Mouse (Mus musculus) hindbrain, embryonic 12.5 days (tissue): ENCODE measurements around the gene Syngr3. TPM values are rescaled to one million over a fixed set of nuclear protein-coding genes. Genes with fewer than 3 reads are reported as not detected.

Source experiments
- ATAC-seq: fragments of 200-750 bp; cut with Nextera tagmentation; 2 replicates; pipeline ENCODE4 v1.8.0; 2017; ENCODE audit warnings: moderate TSS enrichment; ENCODE audit not compliant: low FRiP score
- H3K27ac ChIP-seq: fragments of 300-500 bp; sonication (generic); 2 replicates; pipeline ENCODE4 v1.5.1; 2016; ENCODE audit warnings: mild to moderate bottlenecking
- H3K27me3 ChIP-seq: fragments of 300-500 bp; sonication (generic); 2 replicates; pipeline ENCODE4 v1.6.1; 2016; ENCODE audit warnings: mild to moderate bottlenecking
- H3K36me3 ChIP-seq: fragments of 300-500 bp; sonication (generic); 2 replicates; pipeline ENCODE4 v1.6.1; 2016; ENCODE audit warnings: mild to moderate bottlenecking
- H3K4me1 ChIP-seq: fragments of 300-500 bp; sonication (generic); 2 replicates; pipeline ENCODE4 v1.6.1; 2016
- H3K4me2 ChIP-seq: fragments of 300-500 bp; sonication (generic); replicated peaks from 2 replicates; pipeline ENCODE4 v1.6.1; 2016; ENCODE audit warnings: mild to moderate bottlenecking
- H3K4me3 ChIP-seq: fragments of 300-500 bp; sonication (generic); 2 replicates; pipeline ENCODE4 v1.5.1; 2016; ENCODE audit warnings: mild to moderate bottlenecking
- H3K9ac ChIP-seq: fragments of 300-500 bp; sonication (generic); 2 replicates; pipeline ENCODE4 v1.6.1; 2016; ENCODE audit warnings: mild to moderate bottlenecking, moderate library complexity
- H3K9me3 ChIP-seq: fragments of 300-500 bp; sonication (generic); replicated peaks from 2 replicates; pipeline ENCODE4 v1.6.1; 2016; ENCODE audit warnings: mild to moderate bottlenecking
- WGBS: fragments of 180-500 bp; shearing (Covaris S2); methylation state at CpG from one replicate; pipeline ENCODE4 v1.1.7; 2016; 5-methylcytosine and 5-hydroxymethylcytosine counted together
- polyA plus RNA-seq: library from polyadenylated mRNA; unstranded; fragments of >200 nt; fragmentation: Nextera tagmentation; extraction: Ambion mirVana; gene quantifications from 2 replicates; pipeline ENCODE4 v1.2.1, GENCODE M21; 2016

Syngr3 gene
- polyA plus RNA-seq, 1 experiment from 2014 or later: 32.1 TPM

DNA sequence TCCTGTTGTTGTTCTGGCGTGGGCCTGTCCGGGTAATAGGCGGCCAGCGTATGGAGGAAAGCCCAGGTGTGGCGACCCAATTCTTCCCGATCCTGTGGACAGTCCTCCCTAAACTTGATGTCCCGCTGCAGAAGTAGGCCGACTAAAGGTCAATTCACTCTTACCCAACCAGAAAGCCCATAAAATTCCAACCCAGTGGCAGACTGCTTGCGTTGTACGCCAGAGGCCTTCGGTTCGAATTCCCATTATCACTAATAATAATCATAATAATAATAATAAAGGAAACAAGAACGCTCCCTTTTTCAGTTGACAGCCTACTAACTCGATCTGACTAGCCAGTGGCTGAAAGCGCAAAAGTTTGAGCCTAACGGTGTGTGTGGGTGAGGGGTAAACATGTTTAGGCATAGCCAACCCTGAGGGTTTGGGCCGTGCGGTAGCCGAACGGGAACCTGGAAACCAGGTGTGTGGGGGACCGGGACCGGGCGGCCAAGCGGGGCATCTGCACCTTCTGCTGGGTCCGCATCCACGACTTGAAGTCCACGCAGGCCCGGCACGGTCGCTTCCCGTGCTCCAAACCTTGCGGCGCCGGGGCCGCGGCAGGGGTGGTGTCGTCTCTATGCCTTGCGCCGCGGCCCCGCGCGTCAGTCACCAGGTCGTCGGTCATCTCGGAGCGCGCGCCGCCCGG, 5.7 kb upstream of the Syngr3 start:
- peak overlapping the region; percentile 88 for H3K27ac ChIP-seq
- no peaks in the 10 kb centered on the region for H3K9me3 ChIP-seq
- WGBS: 6% methylated on average over 44 of the region's 51 CpGs
- ATAC-seq: peak; percentile 48
- H3K36me3 ChIP-seq: peaks cover 15% of the 10 kb centered on the region
- H3K4me3 ChIP-seq: peak overlapping the region; percentile 78
- H3K9ac ChIP-seq: peak overlapping the region; percentile 90
- peaks cover 16% of the 10 kb centered on the region for H3K27me3 ChIP-seq
- peak overlapping the region; percentile 77 for H3K4me2 ChIP-seq
- peaks cover 26% of the 10 kb centered on the region for H3K4me1 ChIP-seq

DNA sequence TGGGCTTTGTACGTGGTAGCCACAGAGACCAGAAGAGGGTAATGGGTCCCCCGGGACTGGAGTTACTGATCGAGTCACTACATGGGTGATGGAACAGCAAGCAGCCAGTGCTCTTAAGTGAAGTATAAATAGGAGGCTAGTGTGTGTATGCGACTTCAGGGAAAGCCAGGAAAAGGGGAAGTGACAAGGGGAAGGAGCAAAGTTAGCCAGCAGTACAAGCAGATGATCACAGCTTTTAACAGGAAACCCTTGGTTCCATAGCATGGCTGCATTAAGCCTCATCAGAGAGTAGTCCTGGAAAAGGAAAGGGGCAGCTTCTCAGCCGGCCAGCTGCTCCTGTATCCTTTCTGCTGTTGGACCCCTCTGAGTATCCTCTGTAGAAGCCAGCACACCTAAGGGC, 2.6 kb upstream of the Syngr3 start:
- no peak overlapping the region for H3K27ac ChIP-seq
- H3K4me3 ChIP-seq: no peak overlapping the region
- peaks cover 33% of the 10 kb centered on the region for H3K4me1 ChIP-seq
- 89% methylated on average over 5 of the region's 5 CpGs for WGBS
- no peaks in the 10 kb centered on the region for H3K9me3 ChIP-seq
- no peak overlapping the region for H3K9ac ChIP-seq
- H3K4me2 ChIP-seq: no peak overlapping the region
- H3K36me3 ChIP-seq: peaks cover 5% of the 10 kb centered on the region; the same call in 1 of the 2 replicates
- no peak for ATAC-seq
- H3K27me3 ChIP-seq: peaks cover 39% of the 10 kb centered on the region

- Histone ChIP-seq H3K9me3 (no peaks in the 10 kb centered on the region), H3K27me3 (peaks cover 50% of the 10 kb centered on the region), H3K27ac (no peak overlapping the region), H3K4me3 (peak overlapping the region; percentile 23), H3K4me2 (peak overlapping the region; percentile 42), H3K36me3 (peaks cover 5% of the 10 kb centered on the region; the same call in 1 of the 2 replicates), H3K9ac (no peak overlapping the region), H3K4me1 (peaks cover 25% of the 10 kb centered on the region)
- WGBS: 19% methylated on average over 23 of the region's 23 CpGs
- ATAC-seq: no peak
Observed at GRCm38 (mm10) chr17:24687599-24687998, 2.2 kb downstream of the Syngr3 start.

DNA sequence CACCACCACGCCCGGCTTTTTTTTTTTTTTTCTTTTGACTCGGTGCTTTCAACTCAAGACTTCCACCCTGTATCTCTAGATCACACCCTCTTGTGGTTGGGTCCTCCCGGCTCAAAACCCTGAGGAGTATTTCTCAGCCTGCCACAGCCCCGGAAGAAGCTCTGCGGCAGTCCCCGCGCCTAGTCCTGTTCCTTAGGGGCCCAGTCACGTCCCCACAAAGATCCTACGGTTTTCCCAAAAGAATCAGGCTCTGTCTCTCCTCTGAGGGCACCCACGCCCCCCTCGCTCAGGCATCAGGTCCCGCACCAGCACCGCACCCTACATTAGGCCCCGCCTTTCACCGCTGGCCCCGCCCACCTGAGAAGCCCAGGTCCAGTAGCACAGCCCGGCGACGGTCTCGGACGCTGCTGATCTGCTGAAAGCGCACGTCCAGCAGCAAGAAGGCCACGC, 2.6 kb downstream of the Syngr3 start:
- Histone ChIP-seq H3K27me3 (peaks cover 50% of the 10 kb centered on the region), H3K27ac (no peak overlapping the region), H3K36me3 (peaks cover 7% of the 10 kb centered on the region; the same call in 1 of the 2 replicates), H3K4me1 (peaks cover 25% of the 10 kb centered on the region), H3K9ac (no peak overlapping the region), H3K4me2 (peak overlapping the region; percentile 42), H3K4me3 (peak overlapping the region; percentile 23), H3K9me3 (no peaks in the 10 kb centered on the region)
- 2% methylated on average over 25 of the region's 25 CpGs for WGBS
- no peak for ATAC-seq

- Histone ChIP-seq H3K9me3 (no peaks in the 10 kb centered on the region), H3K4me1 (peaks cover 25% of the 10 kb centered on the region), H3K27me3 (peaks cover 50% of the 10 kb centered on the region), H3K27ac (no peak overlapping the region), H3K36me3 (peaks cover 11% of the 10 kb centered on the region), H3K9ac (no peak overlapping the region), H3K4me3 (no peak overlapping the region; the same call in 1 of the 2 replicates), H3K4me2 (peak overlapping the region; percentile 30)
- ATAC-seq: no peak
- 32% methylated on average over 16 of the region's 16 CpGs for WGBS
Observed at GRCm38 (mm10) chr17:24686514-24686913, 3.2 kb downstream of the Syngr3 start.

DNA sequence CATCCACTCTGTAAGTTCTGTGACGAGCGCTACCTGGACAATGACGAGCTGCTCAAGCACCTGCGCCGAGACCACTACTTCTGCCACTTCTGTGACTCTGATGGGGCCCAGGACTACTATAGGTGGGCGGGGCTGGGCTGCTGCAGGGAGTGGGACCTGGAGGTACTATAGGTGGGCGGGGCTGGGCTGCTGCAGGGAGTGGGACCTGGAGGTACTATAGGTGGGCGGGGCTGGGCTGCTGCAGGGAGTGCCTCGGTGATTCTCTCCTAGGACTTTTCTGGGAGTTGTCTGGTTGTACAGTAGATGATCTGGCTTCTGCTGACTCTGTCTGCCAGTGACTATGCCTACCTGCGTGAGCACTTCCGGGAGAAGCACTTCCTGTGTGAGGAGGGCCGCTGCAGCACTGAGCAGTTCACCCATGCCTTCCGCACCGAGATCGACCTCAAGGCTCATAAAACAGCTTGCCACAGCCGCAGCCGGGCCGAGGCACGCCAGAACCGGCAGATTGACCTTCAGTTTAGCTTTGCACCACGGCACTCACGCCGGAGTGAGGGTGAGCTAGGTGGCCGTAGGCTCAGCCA, 12.2 kb downstream of the Syngr3 start:
- Histone ChIP-seq H3K9me3 (no peaks in the 10 kb centered on the region), H3K4me2 (no peak overlapping the region), H3K9ac (no peak overlapping the region), H3K4me1 (no peaks in the 10 kb centered on the region), H3K36me3 (peaks cover 64% of the 10 kb centered on the region), H3K4me3 (no peak overlapping the region), H3K27ac (no peak overlapping the region), H3K27me3 (no peaks in the 10 kb centered on the region)
- 91% methylated on average over 24 of the region's 24 CpGs for WGBS
- ATAC-seq: no peak

- Histone ChIP-seq H3K4me2 (no peak overlapping the region), H3K9me3 (no peaks in the 10 kb centered on the region), H3K36me3 (peaks cover 57% of the 10 kb centered on the region), H3K27ac (no peak overlapping the region), H3K27me3 (no peaks in the 10 kb centered on the region), H3K9ac (no peak overlapping the region), H3K4me3 (no peak overlapping the region), H3K4me1 (peaks cover 6% of the 10 kb centered on the region)
- ATAC-seq: no peak
- WGBS: 93% methylated on average over 5 of the region's 5 CpGs
Observed at GRCm38 (mm10) chr17:24676877-24677276, 12.9 kb downstream of the Syngr3 start.

- H3K27ac ChIP-seq: no peak overlapping the region
- 0 out of 2 replicates have a peak, but pooled peaks have one; percentile 9 for ATAC-seq
- H3K4me2 ChIP-seq: no peak overlapping the region
- H3K4me3 ChIP-seq: no peak overlapping the region
- 60% methylated on average over 2 of the region's 2 CpGs for WGBS
- peaks cover 13% of the 10 kb centered on the region for H3K4me1 ChIP-seq
- H3K9me3 ChIP-seq: no peaks in the 10 kb centered on the region
- no peak overlapping the region for H3K9ac ChIP-seq
- H3K27me3 ChIP-seq: no peaks in the 10 kb centered on the region
- H3K36me3 ChIP-seq: peaks cover 50% of the 10 kb centered on the region
Observed at GRCm38 (mm10) chr17:24676187-24676586, 13.6 kb downstream of the Syngr3 start.

DNA sequence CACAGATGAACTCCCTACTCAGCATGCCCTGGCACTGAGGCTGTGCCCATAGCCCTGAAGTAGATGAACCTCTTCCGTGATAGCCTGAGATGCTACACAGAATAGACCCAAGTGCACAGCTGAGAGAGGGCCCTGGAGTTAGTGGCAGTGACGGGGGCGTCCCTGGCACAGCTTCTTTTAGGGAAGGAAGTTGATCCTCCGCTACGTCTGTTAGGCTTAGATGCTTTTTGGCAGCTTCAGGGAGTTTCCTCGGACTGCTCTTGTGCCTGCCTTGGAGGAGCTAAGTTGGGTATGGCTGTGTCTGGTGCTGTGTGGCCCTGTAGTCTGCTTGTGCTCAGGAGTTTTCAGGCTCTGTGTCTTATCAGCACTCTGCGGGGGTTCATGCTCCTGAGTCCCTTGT, 15.5 kb downstream of the Syngr3 start:
- no peaks in the 10 kb centered on the region for H3K9me3 ChIP-seq
- no peaks in the 10 kb centered on the region for H3K27me3 ChIP-seq
- peaks cover 23% of the 10 kb centered on the region for H3K4me1 ChIP-seq
- no peak overlapping the region for H3K4me2 ChIP-seq
- H3K36me3 ChIP-seq: peaks cover 31% of the 10 kb centered on the region
- no peak overlapping the region for H3K4me3 ChIP-seq
- no peak overlapping the region for H3K27ac ChIP-seq
- H3K9ac ChIP-seq: 0 out of 2 replicates have a peak overlapping the region, but pooled peaks have one; percentile 4
- 84% methylated on average over 7 of the region's 7 CpGs for WGBS
- no peak for ATAC-seq

DNA sequence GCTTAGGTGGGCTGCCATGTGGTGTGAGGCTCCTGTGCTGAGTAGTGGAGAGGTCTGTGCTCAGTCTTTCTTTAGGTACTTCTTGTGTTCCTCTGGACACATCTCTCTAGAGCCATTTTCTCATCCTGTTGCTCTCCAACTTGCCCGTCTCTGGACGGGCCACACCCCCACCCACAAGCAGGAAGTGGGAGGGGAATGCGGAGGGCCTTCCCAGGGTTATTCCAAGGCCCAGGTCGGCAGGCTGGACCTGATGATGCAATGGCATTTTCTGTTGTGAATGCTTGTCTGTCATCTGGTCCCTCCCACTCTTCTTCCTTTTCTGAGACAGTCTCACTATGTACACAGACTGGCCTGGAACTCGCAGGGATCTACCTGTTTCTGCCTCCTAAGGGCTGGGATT, 17.6 kb downstream of the Syngr3 start:
- Histone ChIP-seq H3K4me1 (peaks cover 29% of the 10 kb centered on the region), H3K4me2 (no peak overlapping the region), H3K36me3 (peaks cover 9% of the 10 kb centered on the region), H3K9ac (no peak overlapping the region), H3K4me3 (no peak overlapping the region), H3K27me3 (no peaks in the 10 kb centered on the region), H3K27ac (no peak overlapping the region), H3K9me3 (no peaks in the 10 kb centered on the region)
- ATAC-seq: no peak
- 39% methylated on average over 5 of the region's 5 CpGs for WGBS

DNA sequence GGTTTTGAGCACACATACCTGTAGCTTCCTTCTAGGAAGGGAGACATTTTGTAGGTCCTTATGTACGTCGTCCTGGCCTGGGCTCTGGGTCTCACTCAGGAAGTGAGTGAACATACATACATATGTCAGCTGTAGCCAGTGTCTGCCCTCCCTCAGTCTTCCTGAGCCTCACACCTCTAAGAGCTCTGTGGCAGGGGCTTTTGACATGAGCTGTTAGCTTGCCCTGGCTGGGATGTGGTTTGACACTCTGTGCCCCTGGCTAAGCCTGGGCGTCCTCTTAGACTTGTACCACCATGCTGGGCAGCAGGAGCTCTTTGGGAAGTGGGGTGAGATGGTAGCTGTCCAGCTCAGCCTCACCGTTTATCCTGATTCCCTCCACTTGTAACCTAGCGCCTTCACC, 18.4 kb downstream of the Syngr3 start:
- H3K27ac ChIP-seq: no peak overlapping the region
- ATAC-seq: no peak
- H3K4me2 ChIP-seq: peak overlapping the region; percentile 71
- WGBS: 74% methylated on average over 5 of the region's 5 CpGs
- no peak overlapping the region for H3K4me3 ChIP-seq
- H3K36me3 ChIP-seq: 0 out of 2 replicates have a peak, but pooled peaks cover 1% of the 10 kb centered on the region
- peaks cover 29% of the 10 kb centered on the region for H3K4me1 ChIP-seq
- H3K9ac ChIP-seq: peak overlapping the region; percentile 98
- H3K27me3 ChIP-seq: no peaks in the 10 kb centered on the region
- no peaks in the 10 kb centered on the region for H3K9me3 ChIP-seq

DNA sequence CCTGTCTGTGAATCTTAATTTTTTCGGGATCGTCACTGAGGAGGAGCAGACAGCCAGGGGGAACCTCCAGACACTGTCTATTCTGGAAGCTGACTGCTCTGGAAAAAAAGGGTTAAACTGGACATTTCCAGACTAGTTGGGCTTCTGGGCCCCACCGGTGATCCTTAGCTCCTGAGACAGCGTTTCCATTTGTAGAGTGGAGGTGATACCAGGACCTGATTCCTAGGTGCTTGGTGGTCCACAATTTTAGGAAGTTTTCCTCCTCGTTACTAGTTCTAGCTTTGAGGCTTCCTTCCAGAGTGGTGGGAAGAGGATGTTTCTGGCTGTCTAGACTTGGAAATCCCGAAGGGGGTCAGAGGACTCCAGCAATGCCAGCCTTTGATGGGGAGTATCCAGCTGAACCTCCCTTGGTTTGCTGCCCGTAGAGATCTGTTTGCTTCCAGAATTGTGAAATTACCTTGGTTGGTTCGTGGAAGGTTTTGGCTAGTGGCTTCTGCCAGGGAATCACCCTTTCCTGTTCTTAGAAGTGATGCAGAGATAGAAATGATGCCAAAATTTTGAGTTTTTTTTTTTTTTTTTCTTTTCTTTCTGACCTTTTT, 19.4 kb downstream of the Syngr3 start:
- Histone ChIP-seq H3K36me3 (no peaks in the 10 kb centered on the region), H3K27ac (peak overlapping the region; percentile 88), H3K4me2 (peak overlapping the region; percentile 71), H3K9ac (peak overlapping the region; percentile 98), H3K27me3 (no peaks in the 10 kb centered on the region), H3K9me3 (no peaks in the 10 kb centered on the region), H3K4me3 (peak overlapping the region; percentile 98), H3K4me1 (peaks cover 29% of the 10 kb centered on the region)
- no peak for ATAC-seq
- WGBS: 12% methylated on average over 8 of the region's 8 CpGs
